Mouse (Mus musculus) layer of hippocampus, adult 11-12 months (tissue): ENCODE measurements around the gene Atf7ip.

Experiments used
- DNase-seq: peaks from one replicate; pipeline ENCODE4 v3.0.0; 2022; ENCODE audit warnings: low spot score

The Atf7ip gene

DNA sequence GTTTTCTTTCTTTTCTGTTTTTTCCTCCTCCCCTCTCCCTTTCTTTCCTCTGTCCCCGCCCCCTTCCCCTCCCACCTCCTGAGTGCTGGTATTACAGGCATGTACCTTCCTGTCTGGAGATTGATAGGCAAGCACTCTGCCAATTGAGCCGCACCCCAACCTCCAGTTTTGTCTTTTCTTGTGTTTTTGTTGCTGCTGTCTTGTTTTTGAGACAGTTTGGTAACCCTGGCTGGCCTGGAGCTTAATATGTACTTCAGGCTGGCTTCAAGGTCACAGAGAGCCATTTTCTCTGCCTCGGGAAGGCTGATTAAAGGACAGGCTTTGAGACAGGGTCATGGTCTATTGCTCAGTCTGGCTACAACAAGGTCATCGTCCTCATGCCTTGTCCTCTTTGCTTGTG lies 18.8 kb downstream of the Atf7ip start:
- DNase-seq: no peak

DNA sequence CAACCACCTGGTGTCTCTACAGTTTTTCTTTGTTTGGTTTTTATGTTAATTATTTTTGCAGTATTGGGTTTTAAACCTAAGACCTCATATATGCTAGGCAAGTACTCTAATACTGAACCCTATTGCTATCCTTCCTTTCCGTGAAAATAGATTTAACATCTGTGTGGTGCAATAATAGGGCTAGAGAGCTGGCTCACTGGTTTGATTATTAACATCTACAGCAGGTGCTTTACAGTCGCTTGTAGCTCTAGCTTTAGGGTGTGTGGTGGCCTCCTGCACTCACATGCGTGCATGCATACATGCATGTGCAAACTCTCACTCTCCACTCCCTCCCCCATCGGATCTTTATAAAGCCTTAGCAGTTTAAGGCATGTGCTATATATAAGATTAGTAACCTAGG lies 19.6 kb downstream of the Atf7ip start:
- no peak for DNase-seq

DNA sequence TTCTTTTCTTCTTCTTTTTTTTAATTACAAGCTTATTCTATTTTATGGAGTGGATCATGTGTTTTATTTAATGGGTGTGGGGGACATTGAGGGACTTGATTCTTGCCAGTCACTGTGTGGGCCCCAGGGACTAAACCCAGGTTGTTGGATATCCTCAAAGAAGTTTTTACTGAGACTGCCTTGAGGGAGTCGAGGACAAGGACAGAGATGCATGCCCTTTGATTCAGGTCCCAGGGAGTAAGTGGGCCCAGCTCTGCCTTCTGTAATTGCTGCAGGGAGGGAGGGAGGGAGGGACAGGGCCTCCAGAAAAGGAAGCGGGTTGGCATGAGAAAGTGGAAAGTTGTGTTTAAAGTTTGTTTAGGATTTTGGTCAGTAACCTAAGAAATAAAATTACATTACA lies 23.2 kb downstream of the Atf7ip start:
- no peak for DNase-seq

DNA sequence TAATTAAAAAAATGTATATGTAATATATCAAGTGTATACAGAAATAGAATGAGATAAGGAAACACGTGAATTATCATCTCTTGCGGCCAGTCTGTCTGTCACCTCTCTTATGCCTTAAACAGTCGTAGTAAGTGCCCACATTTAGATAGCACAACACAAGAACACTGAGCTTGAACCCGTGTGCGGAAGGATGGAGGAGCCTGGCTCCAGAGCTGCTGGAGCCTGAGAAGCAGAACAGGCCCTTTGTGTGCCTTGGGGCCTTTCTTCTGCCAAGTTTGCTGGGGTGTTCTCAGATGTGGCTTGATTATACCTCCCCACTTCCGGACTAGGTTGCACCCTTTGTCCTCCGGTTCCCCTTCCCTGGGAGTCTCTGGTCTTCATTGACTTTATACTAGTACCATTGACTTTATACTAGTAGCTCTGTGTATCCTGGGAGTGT lies 25.8 kb downstream of the Atf7ip start:
- no peak for DNase-seq

DNA sequence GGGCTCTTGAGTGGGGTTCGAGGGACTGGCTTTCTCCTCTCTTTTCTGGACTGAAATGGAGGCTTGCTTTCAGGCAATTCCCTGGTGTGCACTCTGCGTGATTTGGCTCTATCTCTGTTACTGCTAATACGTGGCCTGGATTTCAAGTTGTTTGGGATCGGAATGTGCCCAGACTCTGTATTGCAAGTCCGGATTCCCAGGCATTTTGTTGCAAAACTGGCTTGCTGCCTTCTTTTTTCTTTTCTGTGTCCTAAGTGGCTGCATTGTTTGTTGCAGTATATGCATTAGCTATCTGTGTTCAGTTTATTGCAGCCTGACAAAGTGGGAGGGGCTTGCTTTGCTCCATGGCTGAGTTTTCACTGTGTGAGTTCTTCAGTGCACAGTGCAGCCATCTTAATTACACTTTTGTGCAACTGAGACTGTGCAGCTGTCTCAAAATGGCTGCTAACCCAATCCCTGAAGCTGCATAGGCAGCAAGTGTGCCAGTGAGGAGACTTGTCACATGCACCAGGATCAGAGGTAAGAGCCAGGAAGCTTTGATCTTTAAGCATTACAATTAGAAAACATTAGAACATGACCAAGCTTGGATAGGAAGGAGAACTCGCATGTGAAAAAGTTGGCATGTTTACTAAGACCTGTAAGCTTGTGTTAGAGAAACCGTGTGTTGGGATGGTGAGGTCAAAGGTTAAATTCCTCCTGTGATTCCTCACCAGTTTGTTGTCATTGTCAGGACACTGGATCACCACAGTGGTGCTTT lies 26.7 kb downstream of the Atf7ip start:
- peak; percentile 86 for DNase-seq

DNA sequence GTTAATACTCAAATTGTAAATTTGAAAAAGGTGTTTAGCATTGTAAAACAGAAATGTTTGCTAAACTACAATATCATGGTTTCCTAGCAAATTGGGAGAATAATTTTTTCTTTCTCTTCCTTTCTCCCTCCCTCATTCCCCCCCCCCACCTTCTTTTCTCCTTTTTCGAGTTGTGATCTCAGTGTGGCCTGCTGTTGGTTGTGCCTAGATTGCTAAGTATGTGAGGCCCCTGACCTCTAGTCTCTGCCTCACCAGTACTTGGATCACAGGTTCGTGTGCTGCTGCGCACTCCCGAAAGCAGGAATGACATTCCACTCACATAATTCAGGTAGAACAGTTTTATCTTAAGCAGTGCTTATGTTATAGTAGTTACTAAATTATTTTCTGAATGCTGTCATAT lies 27.8 kb downstream of the Atf7ip start:
- DNase-seq: no peak

DNA sequence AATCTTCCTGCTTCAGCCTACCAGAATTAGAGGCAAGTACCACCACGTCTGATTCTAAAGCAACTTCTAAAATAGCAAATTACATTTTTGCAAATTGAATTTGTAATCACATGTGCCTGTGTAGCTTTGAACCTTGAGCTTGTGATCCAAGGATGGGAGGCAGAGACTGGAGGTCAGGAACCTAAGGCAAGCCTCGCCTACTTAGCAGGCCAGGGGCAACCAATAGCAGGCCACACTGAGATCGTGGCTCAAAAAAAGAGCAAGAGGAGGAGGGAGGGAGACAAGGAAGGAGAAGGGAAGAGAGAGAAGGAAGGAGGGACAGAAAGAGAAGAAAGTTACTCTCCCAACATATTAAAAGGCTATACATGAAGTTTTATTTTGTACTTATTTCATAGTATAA lies 28.5 kb downstream of the Atf7ip start:
- no peak for DNase-seq

DNA sequence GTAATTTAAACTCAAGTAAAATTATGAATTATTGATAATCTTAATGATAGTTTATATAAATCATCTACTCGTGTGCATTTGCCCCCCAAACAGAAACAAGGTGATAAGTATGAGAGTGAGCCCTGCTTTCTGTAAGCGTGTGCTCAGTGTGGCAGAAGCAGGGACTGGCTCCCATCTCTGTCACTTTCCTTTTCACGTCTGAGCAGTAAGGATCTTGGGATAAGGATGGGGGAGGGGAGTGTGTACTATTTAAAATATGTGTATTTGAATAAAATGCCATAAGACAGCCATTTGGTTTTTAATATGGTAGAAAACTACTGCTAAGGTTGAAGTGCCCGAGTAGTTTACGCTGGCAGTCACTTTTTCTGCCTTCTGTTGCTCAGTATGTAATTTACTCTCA lies 29.2 kb downstream of the Atf7ip start:
- no peak for DNase-seq

DNA sequence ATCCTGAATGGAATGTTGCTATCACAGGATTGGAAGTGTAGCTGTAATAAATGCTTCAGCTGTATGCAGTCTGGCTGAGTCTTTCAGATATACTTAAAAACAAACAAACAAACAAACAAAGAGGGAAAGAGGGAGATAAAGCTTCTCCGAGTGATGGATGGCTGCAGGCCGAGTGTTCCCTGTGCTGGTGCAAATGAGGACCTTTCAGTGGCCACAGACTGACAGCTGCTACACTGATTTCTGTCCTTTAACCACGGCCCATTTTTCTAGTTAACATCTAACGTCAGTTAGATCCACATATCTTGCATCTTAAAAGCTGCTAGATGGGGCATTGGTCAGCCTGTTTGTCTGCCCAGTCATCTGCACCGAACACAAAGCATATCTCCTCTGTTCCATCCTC lies 30.2 kb downstream of the Atf7ip start:
- no peak for DNase-seq

DNA sequence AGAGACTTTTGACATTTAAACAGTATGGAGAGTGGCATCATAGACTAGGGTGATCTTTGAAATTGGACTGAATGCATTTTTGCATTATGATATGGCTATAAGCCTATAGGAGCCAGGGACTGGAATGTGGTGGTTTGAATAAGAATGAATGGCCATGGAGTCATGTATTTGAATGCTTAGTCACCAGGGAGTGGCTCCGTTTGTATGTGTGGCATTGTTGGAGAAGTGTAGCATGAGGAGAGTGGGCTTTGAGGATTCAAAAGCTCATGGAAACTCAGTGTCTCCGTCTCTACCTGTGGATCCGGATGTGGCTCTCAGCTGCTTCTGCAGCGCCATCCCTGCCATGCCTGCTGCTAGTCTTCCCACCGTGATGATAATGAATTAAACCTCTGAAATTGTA lies 35.4 kb downstream of the Atf7ip start:
- DNase-seq: no peak

DNA sequence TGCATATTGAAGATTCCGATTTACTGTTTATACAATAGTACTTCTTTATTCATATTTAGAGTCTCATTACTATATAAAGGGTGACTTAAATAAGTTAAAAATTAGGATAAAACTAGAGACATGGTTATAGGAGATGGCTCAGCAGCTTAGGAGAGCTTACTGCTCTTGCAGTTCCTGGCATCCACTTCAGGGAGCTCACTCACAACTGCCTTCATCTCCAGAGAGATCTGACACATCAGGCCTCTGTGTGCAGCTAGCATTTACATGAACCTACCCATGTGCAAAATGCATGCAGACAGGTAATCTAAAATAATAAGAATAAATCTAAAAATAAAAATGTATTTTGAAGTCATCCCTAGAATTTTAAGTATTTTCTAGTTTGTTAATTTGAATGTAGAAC lies 36.1 kb downstream of the Atf7ip start:
- no peak for DNase-seq

DNA sequence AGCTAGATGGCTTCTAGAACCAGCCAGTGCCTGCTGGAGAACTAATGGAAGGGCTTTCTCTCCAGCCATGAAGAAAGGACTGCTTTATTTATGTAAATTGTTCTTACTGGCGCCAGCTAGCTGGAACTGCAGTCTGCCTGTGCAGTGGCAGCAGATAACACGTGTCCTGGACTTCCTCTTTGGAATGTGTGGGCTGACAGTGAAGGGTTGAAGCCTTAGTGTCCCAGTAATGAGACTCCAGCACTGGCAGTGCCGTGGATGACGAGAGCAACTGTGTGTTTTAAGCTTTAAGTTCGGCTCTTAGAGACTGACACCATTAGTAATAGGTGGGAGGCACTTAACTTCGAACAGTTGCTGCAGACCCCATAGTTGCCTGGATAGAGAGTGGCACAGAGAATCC lies 37.2 kb downstream of the Atf7ip start:
- DNase-seq: peak; percentile 58

DNA sequence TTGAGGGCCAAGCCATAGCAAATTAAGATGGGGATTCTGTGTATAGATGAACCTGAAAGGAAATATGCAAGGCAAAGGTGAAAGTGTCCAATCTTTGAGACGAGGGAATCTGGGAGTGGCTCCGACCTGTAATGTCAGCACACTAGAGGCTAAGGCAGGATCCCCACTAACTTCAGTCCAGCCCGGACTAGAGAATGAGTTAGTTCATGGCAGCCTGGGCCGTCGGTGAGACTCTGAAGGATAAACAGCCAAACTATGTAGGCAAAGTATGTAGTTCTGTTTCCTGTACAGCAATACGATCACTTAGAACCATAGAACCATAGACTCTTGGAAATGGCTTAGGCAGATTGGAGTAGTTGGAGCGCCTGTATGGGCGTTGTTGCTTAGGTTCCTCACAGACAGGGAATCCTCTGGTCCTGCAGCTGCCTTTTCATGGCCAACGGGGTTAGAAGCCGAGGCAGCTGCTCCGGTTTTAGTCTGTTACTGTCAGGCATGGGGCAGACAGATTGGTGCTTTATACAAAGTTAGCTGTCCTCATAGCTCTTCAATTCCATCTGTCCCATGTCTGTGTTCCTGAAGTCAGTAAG lies 39.4 kb downstream of the Atf7ip start:
- no peak for DNase-seq

DNA sequence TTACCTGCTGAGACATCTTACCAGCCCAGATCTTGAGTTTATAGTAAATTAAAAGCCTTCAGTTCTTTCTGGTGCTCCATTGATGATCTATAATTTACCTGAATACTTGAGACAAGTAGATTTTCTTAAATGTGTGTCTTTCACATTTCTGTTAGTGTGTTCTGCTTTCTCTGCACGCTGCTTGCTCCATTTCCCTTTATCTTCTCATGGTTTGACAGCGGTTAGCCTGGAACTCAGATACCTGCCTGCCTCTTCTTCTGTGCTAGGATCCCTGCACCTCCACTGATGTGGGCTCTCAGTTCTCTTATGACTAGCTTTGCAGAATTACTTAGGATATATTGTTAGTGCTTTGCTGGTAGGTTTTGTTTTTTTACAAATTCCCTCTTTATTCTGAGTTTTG lies 40.3 kb downstream of the Atf7ip start:
- no peak for DNase-seq

DNA sequence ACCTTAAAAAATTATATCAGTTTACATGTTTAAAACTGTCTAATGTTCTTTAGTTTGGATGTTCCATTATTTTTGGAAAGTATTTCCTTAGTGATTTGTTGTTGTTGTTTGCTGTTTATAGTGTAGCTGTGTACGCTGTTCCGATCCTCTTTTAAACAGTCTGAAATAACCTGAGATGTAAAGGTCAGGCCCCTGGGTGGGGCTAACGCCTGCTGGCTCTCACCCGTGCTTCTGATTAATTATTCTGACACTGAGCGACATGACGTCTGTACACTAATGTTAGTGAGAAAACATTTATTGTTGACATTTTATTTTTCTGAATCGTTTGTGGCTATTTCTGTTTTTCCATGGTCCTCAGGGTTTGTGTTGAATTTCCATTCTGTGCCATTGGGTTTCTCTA lies 41.0 kb downstream of the Atf7ip start:
- DNase-seq: no peak

DNA sequence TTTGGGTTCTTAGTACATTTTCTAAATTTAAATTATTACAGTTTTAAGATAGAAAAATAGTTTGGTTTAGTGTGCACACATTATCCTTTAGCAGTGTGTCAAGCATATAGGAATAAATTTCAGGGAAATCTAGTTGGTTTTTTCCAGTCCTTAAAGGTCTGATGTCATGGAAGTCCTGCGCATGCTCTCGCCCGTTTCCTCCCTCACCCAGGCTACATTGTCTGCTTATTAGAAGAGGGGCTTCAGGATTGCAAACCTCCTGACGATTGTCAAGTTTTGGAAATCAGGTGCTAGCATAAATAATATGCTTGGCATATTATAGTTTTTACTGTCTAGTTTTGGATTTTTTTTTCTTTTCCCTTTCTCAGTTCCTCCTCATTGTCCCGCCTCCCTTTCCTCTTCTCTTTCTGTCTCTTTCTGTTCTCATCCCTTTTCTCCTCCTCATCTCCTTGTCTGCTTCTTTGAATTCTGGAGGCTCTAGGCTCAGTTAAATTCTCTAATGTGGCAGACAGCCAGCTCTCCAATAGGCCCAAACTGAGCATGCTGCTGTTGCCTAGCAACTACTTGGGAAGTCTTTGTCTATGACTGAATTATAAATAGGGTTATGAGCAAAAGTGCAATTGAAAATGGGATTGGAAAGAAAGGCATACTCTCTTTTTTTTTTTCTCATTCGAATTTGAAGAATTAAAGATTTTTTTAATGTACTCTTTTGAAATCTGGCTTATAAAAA lies 42.2 kb downstream of the Atf7ip start:
- peak; percentile 84 for DNase-seq

DNA sequence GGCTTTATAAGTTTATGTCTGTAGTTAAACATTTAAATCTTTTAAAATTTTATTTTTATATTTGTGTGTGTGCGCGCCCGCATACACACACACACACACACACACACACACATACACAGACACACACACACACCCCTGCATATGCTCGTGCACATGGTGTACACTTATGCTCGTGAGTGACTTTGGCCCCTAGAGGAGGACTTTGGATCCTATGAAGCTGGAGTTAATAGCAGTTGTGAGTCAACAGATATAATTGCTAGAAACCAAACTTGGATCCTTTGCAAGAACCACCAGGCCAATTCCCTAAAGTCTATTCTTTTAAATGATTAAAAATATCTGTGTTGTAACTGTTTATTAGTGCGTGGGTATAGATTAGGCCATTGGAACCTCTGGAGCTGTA lies 42.8 kb downstream of the Atf7ip start:
- DNase-seq: no peak

DNA sequence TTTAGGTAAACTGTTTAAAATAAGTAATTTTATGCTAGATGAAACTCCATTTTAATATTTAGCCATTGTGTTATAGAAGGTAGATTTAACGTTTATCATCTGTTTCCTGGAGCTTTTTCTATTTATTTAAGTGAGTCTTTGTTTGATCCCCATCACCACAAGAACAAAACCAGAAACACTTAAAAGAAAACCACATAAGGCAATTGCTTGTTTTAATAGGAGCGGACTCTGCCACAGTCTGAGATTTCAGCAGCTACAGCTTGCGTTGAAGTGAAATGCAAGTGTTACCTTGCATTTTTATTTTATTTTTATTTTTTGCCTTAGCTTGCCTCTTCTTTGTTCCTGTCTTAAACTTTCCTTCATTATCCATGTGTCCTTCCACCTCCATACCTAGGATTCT lies 43.6 kb downstream of the Atf7ip start:
- no peak for DNase-seq

DNA sequence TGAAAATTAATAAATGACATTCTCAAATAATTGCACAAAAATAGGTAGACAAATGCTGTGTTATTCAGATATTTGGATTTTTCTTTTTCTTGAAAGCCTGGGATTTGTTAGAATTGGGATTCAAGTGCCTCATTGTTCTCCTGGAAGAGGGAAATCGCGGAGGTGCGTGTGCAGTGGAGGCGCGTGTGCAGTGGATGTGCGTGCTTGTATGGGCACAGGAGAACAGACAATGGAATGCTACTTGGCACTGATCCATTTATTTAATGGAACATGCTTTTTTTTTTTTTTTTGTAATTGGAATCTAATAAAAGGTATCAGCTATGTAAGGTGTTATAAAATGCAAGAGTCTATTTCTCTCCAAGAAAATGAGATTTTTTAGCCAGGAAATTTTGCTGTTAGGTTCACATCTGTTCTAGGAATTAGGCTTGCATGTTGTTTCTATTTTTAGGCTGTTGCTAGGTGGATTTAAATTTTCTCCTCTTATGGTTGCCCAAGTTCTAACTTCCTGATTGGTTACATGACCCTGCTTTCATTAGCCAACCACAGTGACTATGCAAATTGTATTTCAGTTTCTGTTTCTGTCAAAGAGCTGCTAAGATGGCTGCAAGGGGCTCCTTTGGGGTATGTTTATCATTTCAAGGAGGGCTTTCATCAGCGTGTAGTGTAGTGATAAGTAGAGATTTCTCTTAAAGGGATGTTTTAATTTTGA lies 44.8 kb downstream of the Atf7ip start:
- no peak for DNase-seq

DNA sequence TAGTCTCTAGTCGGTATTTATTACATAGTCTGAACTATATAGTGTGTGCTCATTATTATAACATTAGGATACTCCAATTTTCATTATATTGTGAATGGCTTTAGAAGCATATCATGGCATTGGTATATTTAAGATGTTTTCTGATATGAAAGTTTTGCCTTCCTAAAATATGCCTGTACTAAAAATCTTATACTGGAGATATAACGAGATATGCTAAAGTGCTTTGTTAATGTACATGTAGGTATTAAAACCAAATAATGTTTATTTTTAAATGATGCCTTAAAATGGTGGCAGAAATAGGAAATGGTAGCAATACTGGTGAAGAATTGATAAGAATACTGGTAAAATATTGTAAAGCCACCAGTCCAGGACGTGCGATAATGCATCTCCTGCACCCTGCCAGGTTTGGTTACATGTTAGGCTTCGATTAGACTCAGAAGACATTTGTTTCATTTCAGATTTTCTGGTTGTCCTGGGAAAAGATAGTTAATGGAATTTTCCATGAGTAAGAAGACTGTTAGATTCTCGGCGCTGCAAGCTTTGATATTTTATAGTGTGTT lies 45.7 kb downstream of the Atf7ip start:
- DNase-seq: no peak

DNA sequence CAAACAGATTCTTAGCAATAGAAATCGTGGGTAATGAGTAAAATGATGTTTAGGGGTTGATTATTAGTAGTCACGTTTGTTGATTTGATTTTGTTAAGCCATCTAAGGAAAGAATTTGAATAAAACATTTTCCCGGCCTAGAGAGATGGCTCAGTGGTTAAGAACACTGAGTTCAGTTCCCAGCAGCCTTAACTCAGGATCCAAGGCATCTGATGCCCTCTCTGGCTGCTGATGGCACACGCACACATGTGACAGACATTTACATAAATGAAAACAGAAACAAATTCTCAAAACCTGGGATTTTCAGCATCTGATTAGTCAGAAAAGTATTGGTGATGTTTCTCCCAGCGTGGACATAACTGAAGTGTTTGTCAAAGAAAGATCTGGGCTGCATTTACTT lies 47.2 kb downstream of the Atf7ip start:
- DNase-seq: no peak

DNA sequence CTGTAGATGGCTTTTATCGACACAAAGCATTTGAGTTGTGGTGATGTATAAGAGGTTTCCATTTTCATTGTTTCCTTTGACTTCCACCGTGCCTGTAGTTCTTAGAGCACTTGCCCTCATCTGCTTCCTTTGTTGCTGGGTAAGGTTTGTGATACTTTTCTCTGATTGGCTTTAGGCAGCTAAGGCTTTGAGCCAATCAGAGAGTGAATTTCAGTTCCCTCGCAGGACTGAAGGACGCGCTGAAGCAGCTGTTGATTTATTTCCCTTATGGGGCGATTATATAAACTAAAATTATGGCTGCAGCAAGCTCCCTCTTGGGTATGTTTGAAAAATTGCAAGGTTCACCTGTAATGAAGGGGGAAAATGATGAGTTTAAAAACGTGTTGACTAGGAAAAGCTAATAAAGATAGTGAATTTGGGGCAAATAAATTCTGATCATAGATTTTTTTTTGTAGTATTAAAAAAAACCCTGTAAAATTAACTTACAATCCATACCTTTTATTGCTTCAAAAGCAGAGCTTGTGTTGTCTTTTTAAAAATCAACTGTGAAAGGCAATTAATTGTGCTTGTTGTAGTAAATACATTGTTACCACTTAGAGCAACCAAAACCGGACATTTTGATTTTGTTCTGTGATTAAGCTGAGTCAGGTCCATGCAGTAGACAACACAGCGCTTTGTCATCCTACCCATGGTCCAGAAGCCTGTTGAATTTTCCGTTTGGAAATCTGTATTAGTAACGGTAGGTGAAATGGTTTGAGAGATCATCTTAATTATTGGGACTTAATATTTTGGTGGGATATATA lies 48.0 kb downstream of the Atf7ip start:
- peak; percentile 58 for DNase-seq
